8 mouse cellular contexts compared by ENCODE assay signal in genomic region chr11:84069034-84069370, GRCm38 (mm10). TPM values are rescaled to one million over a fixed set of nuclear protein-coding genes. Genes with fewer than 3 reads are reported as not detected.
DNase-seq lines count a peak whose midpoint lies in the region; ATAC-seq and TF ChIP-seq lines count a peak whose summit lies in the region.

Dusp14 (minus strand) TSS chr11:84069261.

- peak within 1 kb of the TSS; percentile 71 for H3K4me3 ChIP-seq in heart, embryonic 16.5 days (ENCODE audit: low read length)
- H3K4me3 ChIP-seq in E14TG2a.4 (replicated peaks; ENCODE audit: low read length): peak within 1 kb of the TSS; percentile 85
- H3K4me3 ChIP-seq in cortical plate, adult 2 months (ENCODE audit: insufficient read depth, low read length): peak within 1 kb of the TSS; percentile 71
- H3K4me3 ChIP-seq in intestine, embryonic 14.5 days (ENCODE audit: low read depth, low read length): peak within 1 kb of the TSS; percentile 60
- H3K4me3 ChIP-seq in limb, embryonic 15.5 days: peak within 1 kb of the TSS; percentile 67

- H3K27ac ChIP-seq in heart, embryonic 16.5 days (ENCODE audit: low read length): no peak within 1 kb of the TSS
- peak within 1 kb of the TSS; percentile 58 for H3K27ac ChIP-seq in cortical plate, adult 2 months (ENCODE audit: insufficient read depth, low read length)
- no peak within 1 kb of the TSS for H3K27ac ChIP-seq in intestine, embryonic 14.5 days (ENCODE audit: low read depth)
- H3K27ac ChIP-seq in limb, embryonic 15.5 days: peak within 1 kb of the TSS; percentile 67

- H3K9me3 ChIP-seq in heart, embryonic 16.5 days (replicated peaks; ENCODE audit: control insufficient read depth, low read length): no peaks in the 10 kb centered on the region
- H3K9me3 ChIP-seq in E14TG2a.4 (ENCODE audit: low read length): no peaks in the 10 kb centered on the region
- H3K9me3 ChIP-seq in intestine, embryonic 14.5 days (ENCODE audit: control insufficient read depth, low read length): no peaks in the 10 kb centered on the region
- no peaks in the 10 kb centered on the region for H3K9me3 ChIP-seq in limb, embryonic 15.5 days

- no peaks in the 10 kb centered on the region for H3K36me3 ChIP-seq in heart, embryonic 16.5 days (ENCODE audit: control insufficient read depth, insufficient read depth)
- no peaks in the 10 kb centered on the region for H3K36me3 ChIP-seq in E14TG2a.4 (ENCODE audit: insufficient read depth, low read length)
- H3K36me3 ChIP-seq in intestine, embryonic 14.5 days (ENCODE audit: control insufficient read depth, insufficient read depth, low read length): no peaks in the 10 kb centered on the region
- H3K36me3 ChIP-seq in limb, embryonic 15.5 days: no peaks in the 10 kb centered on the region

- 15% methylated on average over 11 of the region's 11 CpGs for WGBS in heart, embryonic 16.5 days
- WGBS in intestine, embryonic 14.5 days: 21% methylated on average over 11 of the region's 11 CpGs
- 18% methylated on average over 11 of the region's 11 CpGs for WGBS in limb, embryonic 15.5 days

- H3K9ac ChIP-seq in heart, embryonic 16.5 days (ENCODE audit: low read length): peak within 1 kb of the TSS; percentile 73
- peak within 1 kb of the TSS; percentile 64 for H3K9ac ChIP-seq in intestine, embryonic 14.5 days (ENCODE audit: low read length)
- peak within 1 kb of the TSS; percentile 69 for H3K9ac ChIP-seq in limb, embryonic 15.5 days

- TF ChIP-seq CTCF in E14TG2a.4 (conservative IDR thresholded peaks at IDR 0.05; ENCODE audit: low read length): no peak
- no peak for TF ChIP-seq CTCF in cortical plate, adult 2 months (IDR thresholded peaks at IDR 0.05; ENCODE audit: extremely low read depth, insufficient read depth, low read length)

- H3K27me3 ChIP-seq in heart, embryonic 16.5 days (ENCODE audit: control insufficient read depth, insufficient read depth, low read length): peaks cover 22% of the 10 kb centered on the region
- H3K27me3 ChIP-seq in E14TG2a.4 (ENCODE audit: insufficient read depth, low read length): peaks cover 43% of the 10 kb centered on the region
- peaks cover 29% of the 10 kb centered on the region for H3K27me3 ChIP-seq in intestine, embryonic 14.5 days (replicated peaks; ENCODE audit: control insufficient read depth, insufficient read depth, low read length)
- H3K27me3 ChIP-seq in limb, embryonic 15.5 days: peaks cover 10% of the 10 kb centered on the region

- no peak for ATAC-seq in heart, embryonic 16.5 days (replicated peaks; ENCODE audit: extremely low read depth, insufficient read depth, low FRiP score)
- no peak for ATAC-seq in intestine, embryonic 14.5 days (replicated peaks; ENCODE audit: low FRiP score, low TSS enrichment, low read depth)
- ATAC-seq in limb, embryonic 15.5 days (ENCODE audit: insufficient number of reproducible peaks, low FRiP score, low TSS enrichment, low read depth): no peak
- ATAC-seq in megakaryocyte-erythroid progenitor cell, adult 5-6 weeks (replicated peaks; ENCODE audit: low FRiP score, low TSS enrichment, poor library complexity, severe bottlenecking): no peak

- DNase-seq in heart, postnatal 4 days: no peak
- DNase-seq in intestine, embryonic 14.5 days (ENCODE audit: low spot score): no peak
- peak; percentile 4 for DNase-seq in thymus, postnatal 25 days

- H3K4me1 ChIP-seq in heart, embryonic 16.5 days (ENCODE audit: control insufficient read depth, insufficient read depth, low read length): peaks cover 24% of the 10 kb centered on the region
- peaks cover 56% of the 10 kb centered on the region for H3K4me1 ChIP-seq in E14TG2a.4 (replicated peaks; ENCODE audit: low read depth, low read length)
- peaks cover 17% of the 10 kb centered on the region for H3K4me1 ChIP-seq in cortical plate, adult 2 months (ENCODE audit: control insufficient read depth, insufficient read depth, low read length)
- peaks cover 19% of the 10 kb centered on the region for H3K4me1 ChIP-seq in intestine, embryonic 14.5 days (replicated peaks; ENCODE audit: control insufficient read depth, insufficient read depth, low read length)
- H3K4me1 ChIP-seq in limb, embryonic 15.5 days: peaks cover 43% of the 10 kb centered on the region

- no peak for TF ChIP-seq POLR2A in cortical plate, adult 2 months (IDR thresholded peaks at IDR 0.05; ENCODE audit: extremely low read depth, insufficient read depth, low read length)

- H3K4me2 ChIP-seq in heart, embryonic 16.5 days (ENCODE audit: low read depth, low read length): peak within 1 kb of the TSS; percentile 97
- peak within 1 kb of the TSS; percentile 86 for H3K4me2 ChIP-seq in intestine, embryonic 14.5 days (ENCODE audit: low read length)
- peak within 1 kb of the TSS; percentile 80 for H3K4me2 ChIP-seq in limb, embryonic 15.5 days

RNA-seq across cellular contexts. Expression of gene Dusp14, which starts in this region (rescaled TPM):
- polyA plus RNA-seq in heart, embryonic 16.5 days (2015; fragmentation: Nextera tagmentation; extraction: Ambion mirVana): 6.3 and 7.2 TPM in 2 replicates
- total RNA-seq in heart, postnatal 4 days (2021): 1 to 10 TPM in 1 of 2 experiments, under 1 TPM in 1; 0.29 to 1.4 TPM
- polyA plus RNA-seq in cortical plate, adult 2 months (2012; rRNA removed): 112 and 119 TPM in 2 replicates
- polyA plus RNA-seq in intestine, embryonic 14.5 days (2014; fragmentation: Nextera tagmentation; extraction: Ambion mirVana): 16.0 and 20.6 TPM in 2 replicates
- polyA plus RNA-seq in limb, embryonic 15.5 days (2015; fragmentation: Nextera tagmentation; extraction: Ambion mirVana): 22.9 and 28.1 TPM in 2 replicates
- total RNA-seq in megakaryocyte-erythroid progenitor cell, adult 5-6 weeks (2014; fragmentation: Nextera tagmentation): not detected in 2 replicates
- not detected in 2 replicates for total RNA-seq in megakaryocyte-erythroid progenitor cell, adult 5-6 weeks (2017)

Comparison
In these comparisons a context has a peak if more than half of its experiments do, and no peak if none do; other contexts are left out.
1. H3K27ac ChIP-seq: peak in cortical plate, adult 2 months (single experiment) and limb, embryonic 15.5 days (single experiment); none in heart, embryonic 16.5 days (single experiment) and intestine, embryonic 14.5 days (single experiment).
2. Peak in every context shown above with its lines, with median percentiles within 50 percentile points of each other: H3K4me2 ChIP-seq, H3K4me3 ChIP-seq and H3K9ac ChIP-seq.